Mouse (Mus musculus) hindbrain, embryonic 11.5 days (tissue): Measurements from ENCODE around the gene Med26. TPM values are rescaled to one million over a fixed set of nuclear protein-coding genes. Genes with fewer than 3 reads are reported as not detected.
A peak's percentile ranks its signal among the peaks of the same experiment; 100 is the strongest.

Source experiments
- ATAC-seq: fragments of 200-750 bp; cut with Nextera tagmentation; 2 replicates; pipeline ENCODE4 v1.8.0; 2017; ENCODE audit warnings: mild to moderate bottlenecking, moderate TSS enrichment, moderate library complexity; ENCODE audit not compliant: low FRiP score
- DNase-seq: peaks from one replicate; pipeline ENCODE4 v3.0.0-alpha.2; 2015; ENCODE audit warnings: low spot score
- H3K27ac ChIP-seq: fragments of 300-500 bp; sonication (generic); 2 replicates; pipeline ENCODE4 v1.5.1; 2014; ENCODE audit warnings: mild to moderate bottlenecking, low read depth, low read length
- H3K27me3 ChIP-seq: fragments of 300-500 bp; sonication (generic); 2 replicates; pipeline ENCODE4 v1.6.1; 2014; ENCODE audit warnings: mild to moderate bottlenecking, low read length, moderate library complexity, mixed read lengths; ENCODE audit not compliant: control insufficient read depth, insufficient read depth
- H3K36me3 ChIP-seq: fragments of 300-500 bp; sonication (generic); 2 replicates; pipeline ENCODE4 v1.6.1; 2014; ENCODE audit warnings: mild to moderate bottlenecking, low read length, moderate library complexity, mixed read lengths; ENCODE audit not compliant: control insufficient read depth, insufficient read depth
- H3K4me1 ChIP-seq: fragments of 300-500 bp; sonication (generic); replicated peaks from 2 replicates; pipeline ENCODE4 v1.6.1; 2014; ENCODE audit warnings: low read length, mixed read lengths; ENCODE audit not compliant: control insufficient read depth, insufficient read depth
- H3K4me2 ChIP-seq: fragments of 300-500 bp; sonication (generic); replicated peaks from 2 replicates; pipeline ENCODE4 v1.6.1; 2014; ENCODE audit warnings: mild to moderate bottlenecking, low read depth, low read length
- H3K4me3 ChIP-seq: fragments of 300-500 bp; sonication (generic); 2 replicates; pipeline ENCODE4 v1.5.1; 2014; ENCODE audit warnings: low read depth, low read length
- H3K9ac ChIP-seq: fragments of 300-500 bp; sonication (generic); 2 replicates; pipeline ENCODE4 v1.6.1; 2014; ENCODE audit warnings: low read depth, low read length
- H3K9me3 ChIP-seq: fragments of 300-500 bp; sonication (generic); 2 replicates; pipeline ENCODE4 v1.6.1; 2016; ENCODE audit warnings: low read length; ENCODE audit not compliant: control insufficient read depth
- WGBS: fragments of 180-500 bp; shearing (Covaris S2); extraction: QIAGEN DNeasy Blood & Tissue Kit; methylation state at CpG from one replicate; pipeline ENCODE4 v1.1.7; 2014; 5-methylcytosine and 5-hydroxymethylcytosine counted together
- polyA plus RNA-seq: library from polyadenylated mRNA; unstranded; fragments of >200 nt; fragmentation: Nextera tagmentation; extraction: Ambion mirVana; gene quantifications from 2 replicates; pipeline ENCODE4 v1.2.1, GENCODE M21; 2014

The Med26 gene
- polyA plus RNA-seq, 1 experiment from 2014 or later, result 11.2 TPM

- Histone ChIP-seq H3K4me1 (no peaks in the 10 kb centered on the region), H3K4me3 (no peak overlapping the region), H3K4me2 (no peak overlapping the region), H3K9ac (no peak overlapping the region), H3K27ac (no peak overlapping the region), H3K9me3 (no peaks in the 10 kb centered on the region), H3K36me3 (no peaks in the 10 kb centered on the region), H3K27me3 (no peaks in the 10 kb centered on the region)
- DNase-seq (no peak), ATAC-seq (no peak)
- WGBS, result 92% methylated on average over 1 of the region's 1 CpGs
Measured at GRCm38 (mm10) chr8:72561111-72561689, 13.1 kb upstream of the Med26 start.

GRCm38 (mm10) chr8:72555770-72556169 is 7.7 kb upstream of the Med26 start:
- no peak overlapping the region for H3K27ac ChIP-seq
- no peaks in the 10 kb centered on the region for H3K9me3 ChIP-seq
- no peak overlapping the region for H3K4me3 ChIP-seq
- no peaks in the 10 kb centered on the region for H3K36me3 ChIP-seq
- H3K27me3 ChIP-seq, result no peaks in the 10 kb centered on the region
- no peak overlapping the region for H3K4me2 ChIP-seq
- 58% methylated on average over 4 of the region's 4 CpGs for WGBS
- no peak overlapping the region for H3K9ac ChIP-seq
- no peaks in the 10 kb centered on the region for H3K4me1 ChIP-seq
- ATAC-seq, result no peak
- no peak for DNase-seq

GRCm38 (mm10) chr8:72549314-72549892 is 1.3 kb upstream of the Med26 start:
- H3K27ac ChIP-seq, result no peak overlapping the region
- ATAC-seq (no peak), DNase-seq (no peak)
- H3K4me3 ChIP-seq, result peak overlapping the region; percentile 85
- no peaks in the 10 kb centered on the region for H3K27me3 ChIP-seq
- H3K9ac ChIP-seq, result peak overlapping the region; percentile 81
- 24% methylated on average over 5 of the region's 5 CpGs for WGBS
- H3K4me2 ChIP-seq, result peak overlapping the region; percentile 84
- H3K36me3 ChIP-seq, result no peaks in the 10 kb centered on the region
- no peaks in the 10 kb centered on the region for H3K9me3 ChIP-seq
- no peaks in the 10 kb centered on the region; the same call in 1 of the 2 replicates for H3K4me1 ChIP-seq

- H3K4me3 ChIP-seq, result peak overlapping the region; percentile 85
- peak; percentile 75 for ATAC-seq
- peak overlapping the region; percentile 84 for H3K4me2 ChIP-seq
- H3K27ac ChIP-seq, result peak overlapping the region; percentile 74
- peak overlapping the region; percentile 81 for H3K9ac ChIP-seq
- H3K9me3 ChIP-seq, result no peaks in the 10 kb centered on the region
- no peaks in the 10 kb centered on the region for H3K36me3 ChIP-seq
- no peaks in the 10 kb centered on the region; the same call in 1 of the 2 replicates for H3K4me1 ChIP-seq
- no peaks in the 10 kb centered on the region for H3K27me3 ChIP-seq
- DNase-seq, result no peak
- under 1% methylated on average over 42 of the region's 45 CpGs for WGBS
Measured at GRCm38 (mm10) chr8:72548644-72549313, 709 bp upstream of the Med26 start.

- no peak; the same call in 1 of the 2 replicates for ATAC-seq
- Histone ChIP-seq H3K36me3 (no peaks in the 10 kb centered on the region), H3K9ac (peak overlapping the region; percentile 95), H3K27ac (peak overlapping the region; percentile 64), H3K4me1 (no peaks in the 10 kb centered on the region; the same call in 1 of the 2 replicates), H3K4me3 (peak overlapping the region; percentile 85), H3K4me2 (peak overlapping the region; percentile 92), H3K27me3 (no peaks in the 10 kb centered on the region), H3K9me3 (no peaks in the 10 kb centered on the region)
- 2% methylated on average over 26 of the region's 27 CpGs for WGBS
- DNase-seq, result no peak
Measured at GRCm38 (mm10) chr8:72547122-72547801, 808 bp downstream of the Med26 start.

- Histone ChIP-seq H3K4me1 (no peaks in the 10 kb centered on the region), H3K9me3 (no peaks in the 10 kb centered on the region), H3K36me3 (no peaks in the 10 kb centered on the region), H3K27me3 (no peaks in the 10 kb centered on the region), H3K27ac (no peak overlapping the region), H3K9ac (no peak overlapping the region), H3K4me3 (no peak overlapping the region), H3K4me2 (no peak overlapping the region)
- DNase-seq, result no peak
- no peak for ATAC-seq
Measured at GRCm38 (mm10) chr8:72539234-72539633, 8.8 kb downstream of the Med26 start.

- DNase-seq (no peak), ATAC-seq (no peak)
- Histone ChIP-seq H3K27ac (no peak overlapping the region), H3K4me3 (no peak overlapping the region), H3K9ac (no peak overlapping the region), H3K27me3 (no peaks in the 10 kb centered on the region), H3K4me1 (no peaks in the 10 kb centered on the region), H3K36me3 (no peaks in the 10 kb centered on the region), H3K4me2 (no peak overlapping the region), H3K9me3 (no peaks in the 10 kb centered on the region)
- 94% methylated on average over 3 of the region's 3 CpGs for WGBS
Measured at GRCm38 (mm10) chr8:72534888-72535287, 13.2 kb downstream of the Med26 start.

- no peaks in the 10 kb centered on the region for H3K27me3 ChIP-seq
- no peaks in the 10 kb centered on the region for H3K9me3 ChIP-seq
- H3K27ac ChIP-seq, result no peak overlapping the region
- no peaks in the 10 kb centered on the region for H3K36me3 ChIP-seq
- WGBS, result 83% methylated on average over 1 of the region's 1 CpGs
- H3K4me1 ChIP-seq, result no peaks in the 10 kb centered on the region
- DNase-seq (no peak), ATAC-seq (no peak)
- no peak overlapping the region for H3K4me2 ChIP-seq
- H3K9ac ChIP-seq, result no peak overlapping the region
- H3K4me3 ChIP-seq, result no peak overlapping the region
Measured at GRCm38 (mm10) chr8:72532103-72532502, 16.0 kb downstream of the Med26 start.
